Mouse (Mus musculus) brain, embryonic 14.5 days (tissue): ENCODE measurements at regions not wholly inside any gene's neighbourhood (a gene's known extent, or its start where the extent isn't known, plus 50 kb on each side); places are given as distances from the start of the nearest gene placed in this dataset.

Experiments
- CTCF ChIP-seq: fragments of 200-500 bp; IDR thresholded peaks from 2 replicates; pipeline ENCODE4 v1.5.1; 2012; ENCODE audit warnings: inconsistent platforms, mild to moderate bottlenecking, moderate library complexity, borderline replicate concordance; ENCODE audit not compliant: insufficient read depth, insufficient read length; ENCODE audit errors: extremely low read depth
- POLR2A ChIP-seq: fragments of 200-500 bp; IDR thresholded peaks from 2 replicates; pipeline ENCODE4 v1.6.1; 2012; ENCODE audit warnings: mild to moderate bottlenecking, inconsistent platforms, borderline replicate concordance; ENCODE audit not compliant: poor library complexity, insufficient read depth, insufficient read length, severe bottlenecking; ENCODE audit errors: extremely low read depth

GRCm38 (mm10) chr8:39313854-39314253, 1361.0 kb upstream of the Adam24 start:
- TF ChIP-seq CTCF = no peak
- TF ChIP-seq POLR2A = no peak
